In genomic region chr1:43837236-43837635, GRCm38 (mm10) we compare ENCODE assay signal across 25 mouse cellular contexts.
"Had no signal": no experiment of that assay in that cellular context is flagged by ENCODE, and none has a peak within 500 bp of the region (broad histone marks: within the 10 kb centered on the region; RNA-seq: fewer than 3 reads in every experiment).

No protein-coding gene starts in this region.

- H3K9me3 ChIP-seq: heart, embryonic 10.5 days; heart, embryonic 12.5 days; hindbrain, embryonic 10.5 days; hindbrain, embryonic 12.5 days; intestine, embryonic 15.5 days; limb, embryonic 10.5 days; limb, embryonic 12.5 days; liver, embryonic 13.5 days; liver, embryonic 15.5 days had no signal

- ATAC-seq: hindbrain, embryonic 16.5 days; inflammation-experienced regulatory T-cells, adult 6 months; intestine, embryonic 15.5 days; intestine, postnatal 0 days; liver, postnatal 0 days had no signal

- H3K27me3 ChIP-seq: heart, embryonic 12.5 days; hindbrain, embryonic 12.5 days; intestine, embryonic 15.5 days; limb, embryonic 12.5 days; liver, embryonic 13.5 days; liver, embryonic 15.5 days had no signal

- H3K9ac ChIP-seq: heart, embryonic 12.5 days; hindbrain, embryonic 12.5 days; hindbrain, embryonic 14.5 days; intestine, embryonic 15.5 days; limb, embryonic 12.5 days; liver, embryonic 13.5 days; liver, embryonic 15.5 days; liver, postnatal 0 days had no signal

- H3K27ac ChIP-seq: gastrocnemius, adult 2 months; heart, embryonic 10.5 days; hindbrain, embryonic 10.5 days; hindbrain, embryonic 12.5 days; hindbrain, embryonic 14.5 days; intestine, embryonic 15.5 days; kidney, postnatal 0 days; layer of hippocampus, adult 2 months; left cerebral cortex, adult 2 months; limb, embryonic 10.5 days; limb, embryonic 12.5 days; liver, embryonic 13.5 days; liver, embryonic 15.5 days had no signal

- DNase-seq: gastrocnemius, adult 2 months; gastrocnemius, postnatal 10 days; gastrocnemius, postnatal 25 days; heart, adult 18-20 months; heart, postnatal 10 days; heart, postnatal 4 days; liver; liver, embryonic 13.5 days; liver, postnatal 0 days had no signal

- H3K4me1 ChIP-seq: heart, embryonic 10.5 days; heart, embryonic 12.5 days; hindbrain, embryonic 10.5 days; hindbrain, embryonic 12.5 days; intestine, embryonic 15.5 days; limb, embryonic 10.5 days; limb, embryonic 12.5 days; liver, embryonic 13.5 days; liver, embryonic 15.5 days had no signal

- H3K4me2 ChIP-seq: heart, embryonic 12.5 days; hindbrain, embryonic 12.5 days; hindbrain, embryonic 14.5 days; intestine, embryonic 15.5 days; limb, embryonic 12.5 days; liver, embryonic 11.5 days; liver, embryonic 13.5 days; liver, embryonic 15.5 days had no signal

- H3K4me3 ChIP-seq: gastrocnemius, adult 2 months; heart, embryonic 10.5 days; heart, embryonic 12.5 days; hindbrain, embryonic 10.5 days; hindbrain, embryonic 12.5 days; intestine, embryonic 15.5 days; layer of hippocampus, adult 2 months; left cerebral cortex, adult 2 months; limb, embryonic 10.5 days; limb, embryonic 12.5 days; liver, embryonic 13.5 days; liver, embryonic 15.5 days had no signal

- H3K36me3 ChIP-seq: heart, embryonic 10.5 days; heart, embryonic 12.5 days; hindbrain, embryonic 10.5 days; hindbrain, embryonic 12.5 days; intestine, embryonic 15.5 days; limb, embryonic 10.5 days; limb, embryonic 12.5 days; liver, embryonic 13.5 days; liver, embryonic 15.5 days had no signal
